Mouse (Mus musculus): ENCODE data around the gene Zswim4.

Zswim4 gene

DNA sequence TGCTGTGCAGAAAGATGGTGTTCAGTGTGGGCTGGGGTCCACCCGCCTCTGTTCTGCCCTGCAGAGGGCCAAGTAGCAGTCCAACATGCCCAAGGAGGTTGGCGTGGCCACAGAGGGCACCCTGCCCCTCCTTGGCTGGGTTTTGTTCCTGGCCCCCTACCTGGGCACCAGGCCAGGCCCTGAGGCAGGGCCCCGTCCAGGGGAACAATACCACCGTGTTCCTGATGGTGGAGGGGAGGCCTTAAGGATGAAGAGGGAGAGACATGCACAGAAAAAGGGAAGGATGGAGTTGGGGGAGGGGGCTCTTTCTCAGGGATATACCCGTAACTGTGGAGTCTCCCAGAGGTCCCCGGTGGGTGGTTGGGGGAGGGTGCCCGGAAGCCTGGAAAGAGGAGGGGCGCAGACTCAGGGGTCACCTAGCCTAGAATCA lies 36.7 kb downstream of the Zswim4 start:
- DNase-seq (ENCODE audit: low spot score), result no peak

DNA sequence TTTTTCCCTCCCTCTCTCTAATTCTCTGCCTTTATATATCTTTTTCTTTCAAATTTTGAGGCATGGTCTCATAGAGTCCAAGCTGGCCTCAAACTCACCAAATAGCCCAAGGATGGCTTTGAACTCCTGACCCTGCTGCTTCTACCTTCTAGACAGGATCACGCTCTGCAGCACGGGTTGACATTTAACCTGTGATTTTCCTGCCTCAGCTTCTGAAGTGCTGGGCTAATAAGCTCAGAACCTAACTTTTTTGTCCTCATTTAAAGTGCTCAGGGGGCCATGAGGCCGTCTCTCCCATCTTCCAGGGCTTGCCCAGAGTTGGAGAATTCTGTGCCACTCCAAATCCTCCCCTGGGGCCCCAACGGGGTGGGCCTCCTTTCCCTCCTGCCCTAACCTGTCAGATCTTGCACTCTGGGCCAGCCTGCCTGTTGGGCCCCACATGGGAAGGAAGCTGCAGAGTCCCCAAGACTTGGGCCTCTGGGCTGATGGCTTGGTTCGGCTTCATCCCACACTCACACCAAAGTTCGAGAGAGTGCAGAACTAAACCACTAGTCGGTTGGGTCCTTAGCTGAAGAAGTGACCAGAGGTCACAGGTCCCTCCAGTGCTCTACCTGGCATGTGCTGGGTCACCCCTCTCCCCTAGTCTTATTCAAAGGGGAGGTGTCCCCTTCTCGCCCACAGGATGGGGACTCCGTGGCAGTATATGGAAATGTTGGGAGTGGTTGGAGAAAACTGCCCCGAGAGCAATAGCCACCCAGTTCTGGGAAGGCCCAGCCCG lies 37.3 kb downstream of the Zswim4 start:
- DNase-seq (ENCODE audit: low spot score), result no peak

DNA sequence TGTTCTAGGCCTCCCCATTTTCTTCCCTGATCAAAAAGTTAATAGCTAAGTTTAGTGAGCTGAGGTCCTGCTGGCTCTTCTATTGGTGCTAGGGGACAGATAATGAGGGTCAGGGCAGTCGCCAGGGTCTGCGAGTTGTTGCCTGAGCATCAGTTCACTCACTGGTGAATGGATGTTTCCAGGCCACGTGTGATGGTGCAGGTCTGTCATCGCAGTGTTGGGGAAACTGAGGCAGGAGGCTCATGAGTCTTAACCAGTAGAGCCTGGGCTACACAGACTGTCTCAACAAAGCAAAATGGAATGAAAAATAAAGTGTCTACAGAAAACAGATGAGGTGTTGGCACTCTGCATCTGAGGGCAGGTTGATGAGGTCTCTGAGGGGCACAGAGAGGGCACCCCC lies 38.0 kb downstream of the Zswim4 start:
- no peak for DNase-seq (ENCODE audit: low spot score)

DNA sequence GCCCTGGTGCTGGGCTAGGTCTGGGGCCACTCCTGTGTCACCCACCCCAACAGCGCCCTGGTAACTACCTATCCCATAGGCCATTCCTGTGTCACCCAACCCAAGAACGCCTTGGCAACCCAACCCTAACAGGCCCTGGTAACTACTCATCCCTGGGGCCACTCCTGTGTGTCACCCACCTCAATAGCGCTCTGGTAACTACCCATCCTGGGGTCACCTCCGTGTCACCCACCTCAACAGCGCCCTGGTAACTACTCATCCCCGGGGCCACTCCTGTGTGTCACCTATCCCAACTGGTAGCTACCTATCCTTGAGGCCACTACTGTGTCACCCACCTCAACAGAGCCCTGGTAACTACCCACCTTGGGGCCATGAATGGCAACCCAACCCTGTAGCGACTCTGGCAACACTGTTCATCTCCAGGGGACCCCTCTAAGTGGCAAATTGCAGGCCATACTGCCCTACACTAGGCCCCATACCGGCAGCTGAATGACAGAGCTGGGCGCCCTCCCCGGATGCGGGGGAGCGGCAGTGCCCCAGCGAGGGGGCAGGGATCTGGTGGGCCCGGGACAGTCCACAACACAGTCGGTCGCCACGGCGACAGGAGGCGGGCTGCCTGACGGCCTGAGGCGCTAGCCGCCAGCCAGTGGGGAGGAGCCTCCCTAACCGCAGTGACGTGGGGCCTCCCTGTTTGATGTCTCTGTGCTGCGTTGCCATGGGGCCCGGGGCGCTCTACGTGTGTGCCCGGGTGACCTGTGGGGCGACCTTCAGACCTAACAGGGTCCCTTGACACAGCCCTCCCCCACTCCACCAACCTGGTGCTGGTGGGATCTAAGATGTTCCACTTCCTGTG lies 38.7 kb downstream of the Zswim4 start:
- DNase-seq (ENCODE audit: low spot score), result peak; percentile 85

DNA sequence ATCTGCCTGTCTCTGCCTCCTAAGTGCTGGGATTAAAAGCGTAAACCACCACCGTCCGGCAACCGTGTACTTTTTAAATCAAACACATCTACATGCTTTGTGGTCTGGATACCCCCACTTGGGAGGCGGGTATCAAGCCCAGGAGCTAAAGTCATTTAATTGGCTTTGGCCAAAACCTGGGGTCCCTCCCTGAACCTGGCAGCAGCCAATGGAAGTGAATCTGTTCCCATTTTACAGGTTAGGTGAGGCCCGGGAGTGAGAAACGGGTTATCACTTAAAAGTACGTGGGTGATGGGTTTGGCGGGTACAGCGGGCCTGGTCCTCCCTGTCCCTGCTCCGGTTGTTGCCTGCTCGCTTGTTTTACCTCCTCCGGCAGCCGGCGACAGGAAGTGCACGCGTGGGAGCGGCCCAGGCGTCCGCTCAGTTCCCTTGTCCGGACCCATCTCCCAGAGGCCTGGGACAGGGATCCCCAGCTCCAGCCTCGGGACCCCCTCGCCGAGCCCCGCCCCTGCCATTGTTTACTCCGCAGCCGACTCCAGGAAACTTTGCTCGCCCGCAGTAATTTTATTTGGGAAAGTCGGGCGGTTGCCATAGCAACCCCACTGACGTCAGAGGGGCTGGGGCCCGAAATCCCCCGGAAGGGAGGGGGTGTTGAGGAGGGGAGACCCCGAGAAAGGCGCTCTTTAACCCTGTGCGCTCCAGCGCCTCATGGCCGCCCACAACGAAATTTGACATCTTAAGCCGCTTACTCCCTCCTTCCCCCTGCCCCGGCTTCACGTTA lies 39.5 kb downstream of the Zswim4 start:
- DNase-seq (ENCODE audit: low spot score), result peak; percentile 89

DNA sequence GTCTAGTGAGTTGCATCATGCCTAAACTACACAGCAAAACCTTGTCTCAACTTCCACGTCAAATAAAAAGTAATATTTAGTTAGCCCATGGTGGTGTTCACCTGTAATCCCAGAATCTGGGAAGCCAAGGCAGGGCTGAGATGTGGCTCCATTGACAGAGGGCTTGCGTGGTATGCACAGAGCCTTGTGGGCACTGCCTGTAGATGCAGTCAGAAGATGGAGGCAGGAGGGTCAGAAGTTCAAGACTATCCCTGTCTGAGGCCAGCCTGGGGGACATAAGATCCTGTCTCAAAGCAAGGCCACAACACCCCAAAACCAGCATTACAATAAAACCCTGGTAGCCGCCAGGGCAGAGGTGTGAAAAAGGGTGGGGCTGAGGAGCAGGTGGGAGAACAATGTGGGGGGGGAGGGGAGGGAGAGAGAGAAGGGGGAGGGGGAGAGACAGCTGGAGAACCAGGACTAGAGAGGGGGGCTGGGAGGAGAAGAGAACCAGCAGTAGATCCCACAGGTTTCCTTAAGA lies 42.6 kb downstream of the Zswim4 start:
- no peak for DNase-seq (ENCODE audit: low spot score)

DNA sequence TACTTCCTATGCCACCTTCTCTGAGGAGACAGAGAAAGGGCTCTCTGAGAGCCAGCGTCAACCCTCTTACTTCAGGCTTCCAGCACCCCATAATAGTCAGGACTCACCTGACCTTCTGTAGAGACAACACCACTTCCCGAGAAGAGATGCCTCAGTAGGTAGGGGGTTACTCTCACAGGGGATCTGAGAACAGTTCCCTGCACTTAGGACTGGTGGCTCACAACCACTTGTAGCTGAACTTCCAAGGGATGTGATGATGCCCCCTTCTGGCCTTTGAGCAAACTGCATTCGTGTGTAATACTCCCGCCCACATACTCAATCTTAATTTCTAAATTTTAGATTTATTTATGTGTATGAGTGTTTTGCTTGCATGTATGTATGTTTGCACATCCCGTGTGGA lies 43.3 kb downstream of the Zswim4 start:
- no peak for DNase-seq (ENCODE audit: low spot score)

DNA sequence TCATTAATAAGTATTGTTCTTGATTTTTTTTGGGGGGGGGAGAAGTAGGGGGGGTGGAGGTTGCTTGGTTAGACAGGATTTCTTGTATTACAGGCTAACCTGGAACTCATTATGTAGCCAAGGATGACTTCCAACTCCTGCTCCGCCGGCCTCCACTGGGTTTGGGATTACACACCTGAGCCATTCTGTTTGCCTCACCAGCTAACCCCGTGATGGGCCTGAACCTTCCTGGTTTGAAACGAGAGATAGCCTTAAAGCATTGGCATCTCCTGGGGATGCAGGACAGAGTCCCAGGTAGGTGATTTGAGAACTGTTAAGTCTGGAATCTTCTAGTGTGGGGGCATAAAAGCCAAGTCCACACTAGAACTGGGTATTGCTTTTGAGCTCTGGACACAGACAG lies 43.7 kb downstream of the Zswim4 start:
- DNase-seq (ENCODE audit: low spot score), result no peak

DNA sequence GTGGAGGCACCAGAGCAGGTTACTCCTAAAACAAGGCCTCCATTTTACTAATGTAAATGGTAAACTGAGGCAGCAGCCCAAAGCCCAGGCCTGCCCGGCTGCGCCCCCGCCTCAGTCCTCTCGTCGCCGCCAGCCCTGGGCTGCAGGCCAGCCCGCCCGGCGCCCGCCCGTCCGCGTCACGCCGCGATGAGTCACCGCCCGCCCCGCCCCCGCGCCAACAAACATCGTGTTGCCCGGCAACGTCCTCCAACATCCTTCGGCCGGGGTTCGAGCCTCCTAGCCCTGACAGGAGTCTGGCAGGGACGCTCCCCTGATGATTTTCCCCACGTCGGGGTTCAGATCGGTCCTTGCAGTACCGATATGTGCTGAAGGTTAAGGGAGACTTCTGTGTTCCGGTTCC lies 44.3 kb downstream of the Zswim4 start:
- DNase-seq (ENCODE audit: low spot score), result peak; percentile 66

DNA sequence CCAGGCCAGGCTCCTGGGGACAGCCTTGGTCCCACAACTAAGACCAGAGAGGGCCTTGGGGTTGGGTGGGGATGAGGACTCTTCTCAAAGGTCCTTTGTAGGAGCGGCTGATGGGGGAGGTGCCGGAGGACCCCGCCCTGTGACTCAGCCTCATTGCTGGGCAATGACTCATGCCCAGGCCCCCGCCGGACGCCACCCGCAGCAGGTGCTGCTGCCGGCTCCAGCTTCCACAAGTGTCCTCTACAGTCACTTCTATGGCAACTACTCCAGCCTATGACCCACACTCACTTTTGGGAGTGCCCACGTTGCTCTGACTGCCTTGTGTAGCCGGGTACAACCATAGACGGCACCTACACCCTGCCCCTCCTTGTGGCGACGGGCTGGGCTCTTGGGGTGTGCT lies 44.8 kb downstream of the Zswim4 start:
- no peak for DNase-seq (ENCODE audit: low spot score)

DNA sequence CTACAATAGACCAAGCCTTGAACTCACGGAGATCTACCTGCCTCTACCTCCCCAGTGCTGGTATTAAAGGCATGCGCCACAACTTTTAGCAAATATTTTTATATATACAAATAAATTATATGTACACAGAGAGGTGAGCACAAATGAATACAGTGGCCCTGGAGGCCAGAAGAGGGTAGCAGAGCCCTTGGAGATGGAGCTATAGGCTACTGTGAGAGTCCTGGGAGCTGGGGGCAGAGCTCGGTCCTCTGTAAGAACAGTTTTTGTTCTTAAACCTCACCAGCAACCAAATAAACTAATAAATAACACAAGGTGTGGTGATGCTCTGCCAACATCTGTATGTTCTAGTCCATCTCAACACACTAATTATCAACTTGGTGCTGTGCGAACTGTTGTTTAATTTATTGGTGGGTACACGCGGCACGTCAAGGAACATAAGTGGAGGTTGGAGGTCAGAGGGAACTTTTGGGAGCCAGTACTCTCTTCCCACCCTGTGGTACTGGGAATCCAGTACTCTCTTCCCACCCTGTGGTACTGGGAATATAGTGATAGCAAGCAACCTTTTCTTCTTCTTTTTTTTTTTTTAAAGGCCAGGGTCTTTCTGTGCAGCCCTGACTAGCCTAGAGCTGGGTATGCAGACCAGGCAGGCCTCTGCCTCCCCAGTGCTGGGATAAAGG lies 46.5 kb downstream of the Zswim4 start:
- peak; percentile 60 for DNase-seq (ENCODE audit: low spot score)

DNA sequence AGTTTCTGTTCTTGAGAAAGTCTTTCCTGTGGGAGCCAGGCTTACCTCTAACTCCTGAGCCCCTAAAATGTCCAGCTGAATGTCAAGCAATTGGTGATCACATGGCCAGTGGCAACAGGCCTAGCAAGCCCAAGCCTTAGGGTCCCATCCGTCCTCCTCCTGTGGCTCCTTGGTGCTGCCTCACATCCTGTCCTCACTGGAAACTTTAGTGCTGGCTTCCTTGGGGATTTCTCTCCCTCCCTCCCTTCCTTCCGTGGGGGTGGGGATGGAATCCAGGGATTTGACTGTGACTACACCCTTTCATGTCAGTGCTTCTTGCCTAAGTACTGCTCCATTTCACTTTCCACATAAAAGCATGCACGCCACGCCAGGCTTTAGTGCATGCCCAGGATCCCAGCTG lies 47.3 kb downstream of the Zswim4 start:
- no peak for DNase-seq (ENCODE audit: low spot score)

DNA sequence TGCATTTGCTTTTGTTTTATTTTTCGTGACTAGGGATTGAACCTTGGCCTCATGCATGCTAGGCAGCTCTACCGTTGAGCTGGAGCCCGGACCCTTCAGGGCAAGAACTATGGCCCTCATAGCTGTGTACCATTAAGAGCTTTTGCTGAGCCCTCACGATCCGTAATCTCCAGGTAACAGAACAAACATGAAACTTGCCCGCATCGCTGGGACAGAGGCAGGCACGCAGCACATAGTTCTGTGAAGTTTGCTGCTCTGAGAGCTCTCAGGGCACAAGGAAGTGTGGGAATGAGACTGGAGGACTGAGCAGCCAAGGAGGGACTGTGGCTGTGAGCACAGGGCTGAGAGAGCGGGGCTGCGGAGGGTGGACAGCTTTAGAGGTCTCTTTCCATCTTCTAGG lies 48.2 kb downstream of the Zswim4 start:
- DNase-seq (ENCODE audit: low spot score), result no peak

DNA sequence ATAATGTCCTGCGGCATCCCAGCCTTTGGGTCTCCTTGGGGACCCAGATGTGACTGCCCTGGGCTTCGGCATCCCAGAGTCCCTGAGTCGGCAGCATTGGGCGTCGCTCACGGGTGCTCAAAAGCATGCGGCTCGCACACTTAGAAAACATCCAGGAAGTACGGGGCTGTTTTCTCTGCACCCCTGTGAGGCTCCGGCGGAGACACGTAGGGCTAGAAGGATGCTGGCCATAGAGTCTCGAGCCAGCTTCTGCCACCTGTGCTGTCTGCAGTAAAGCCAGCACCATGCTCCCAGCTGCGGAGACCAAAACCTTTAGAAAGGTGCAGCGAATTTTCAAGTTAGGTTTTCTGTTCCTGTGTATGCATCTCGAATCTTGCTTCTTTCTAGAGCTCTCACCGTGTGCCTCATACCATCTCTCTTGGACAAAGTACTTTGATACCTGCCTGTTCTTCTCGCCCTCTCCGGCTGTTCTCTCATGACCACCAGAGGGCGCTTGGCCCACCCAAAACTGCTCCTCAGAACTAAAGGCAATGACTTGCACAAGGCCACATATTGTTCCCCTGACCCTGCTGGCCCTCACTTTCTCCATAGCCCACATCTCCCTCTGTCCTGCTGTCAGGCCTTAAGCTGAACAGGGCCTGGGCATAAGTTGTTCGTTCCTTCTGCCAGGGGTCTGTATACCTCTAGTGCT lies 49.6 kb downstream of the Zswim4 start:
- DNase-seq (ENCODE audit: low spot score), result peak; percentile 80

DNA sequence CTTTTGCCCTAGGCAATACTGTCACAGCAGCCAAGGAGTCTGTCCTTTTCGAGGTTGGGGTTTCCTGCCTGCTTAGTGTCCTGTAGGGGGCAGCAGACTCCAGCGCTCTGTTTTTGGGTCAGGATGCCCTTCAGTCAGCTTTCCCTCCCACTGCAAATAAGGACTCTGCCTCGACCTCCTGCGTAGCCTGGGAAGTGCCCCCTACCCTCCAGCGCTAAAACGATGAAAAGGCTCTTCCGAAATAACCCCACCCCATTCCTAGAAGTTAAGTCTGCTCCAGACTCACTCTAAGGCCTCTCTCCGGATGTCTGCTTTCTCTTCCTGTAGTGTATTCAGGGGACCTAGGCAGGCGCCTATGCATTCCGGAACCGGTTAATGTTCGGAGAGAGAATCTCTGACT lies 50.3 kb downstream of the Zswim4 start:
- DNase-seq (ENCODE audit: low spot score), result peak; percentile 88

DNA sequence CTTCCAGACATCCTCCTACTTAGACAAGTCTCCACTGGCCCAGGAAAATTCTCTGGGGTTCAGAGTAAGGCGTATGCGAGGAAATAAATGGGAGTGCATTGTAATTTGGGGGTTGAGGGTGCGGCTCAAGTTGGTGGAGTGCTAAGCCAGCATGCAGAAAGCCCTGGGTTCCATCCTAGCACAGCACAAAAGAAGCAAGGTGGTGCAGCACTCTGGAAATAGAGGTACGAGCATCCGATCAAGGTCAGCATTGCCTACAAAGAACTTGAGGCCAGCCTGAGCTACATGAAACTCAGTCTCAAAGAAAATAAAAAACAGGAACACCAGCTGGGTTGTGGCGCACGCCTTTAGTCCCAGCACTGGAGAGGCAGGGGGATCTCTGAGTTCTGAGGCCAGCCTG lies 51.7 kb downstream of the Zswim4 start, which contains the start of gene Nanos3:
Gene Nanos3 (minus strand): TSS at position 101 of the 400 bp plus-strand sequence.
- DNase-seq (ENCODE audit: low spot score), result no peak

DNA sequence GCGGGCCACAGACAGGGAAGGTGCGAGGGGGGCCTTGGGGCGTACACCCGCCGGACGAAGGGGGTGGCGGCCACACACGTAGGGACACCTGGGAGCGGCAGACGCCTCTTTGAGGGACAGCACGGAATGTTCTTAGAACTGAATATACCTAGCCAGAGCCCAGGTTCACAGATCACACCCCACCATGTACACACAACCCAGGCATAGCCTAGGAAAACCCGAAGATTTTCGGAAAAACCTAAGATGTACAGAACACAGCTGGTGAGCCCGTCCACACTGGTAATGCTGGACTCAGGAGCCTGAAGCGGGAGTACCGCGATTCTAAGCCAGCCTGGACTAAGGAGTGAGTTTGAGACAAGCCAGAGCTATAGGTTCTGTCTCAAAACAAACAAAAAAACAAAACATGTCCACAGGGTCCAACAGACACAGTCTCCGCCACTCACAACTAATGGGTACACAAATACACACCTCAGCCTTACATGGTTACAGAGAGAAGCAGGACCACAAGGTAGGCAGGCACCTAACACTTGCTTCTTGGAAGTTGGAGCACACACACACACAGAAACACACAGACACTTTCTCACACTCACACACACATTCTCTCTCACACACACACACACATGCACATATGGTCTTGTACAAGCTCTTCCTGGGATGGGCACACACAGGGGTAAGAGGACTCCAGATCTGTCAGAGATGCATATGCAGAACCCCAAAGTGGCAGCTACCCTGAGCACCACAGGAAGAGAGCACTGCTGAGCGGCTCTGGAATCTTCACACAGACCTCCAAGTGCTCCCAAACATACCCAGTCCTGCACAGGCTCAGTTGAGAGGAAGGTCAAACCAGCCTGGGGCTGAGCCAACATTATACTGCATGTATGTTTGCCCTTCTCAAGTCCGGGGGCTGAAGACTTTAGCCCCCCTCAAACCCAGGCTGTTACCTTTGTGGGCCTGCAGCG lies 52.5 kb downstream of the Zswim4 start:
- no peak for DNase-seq (ENCODE audit: low spot score)

DNA sequence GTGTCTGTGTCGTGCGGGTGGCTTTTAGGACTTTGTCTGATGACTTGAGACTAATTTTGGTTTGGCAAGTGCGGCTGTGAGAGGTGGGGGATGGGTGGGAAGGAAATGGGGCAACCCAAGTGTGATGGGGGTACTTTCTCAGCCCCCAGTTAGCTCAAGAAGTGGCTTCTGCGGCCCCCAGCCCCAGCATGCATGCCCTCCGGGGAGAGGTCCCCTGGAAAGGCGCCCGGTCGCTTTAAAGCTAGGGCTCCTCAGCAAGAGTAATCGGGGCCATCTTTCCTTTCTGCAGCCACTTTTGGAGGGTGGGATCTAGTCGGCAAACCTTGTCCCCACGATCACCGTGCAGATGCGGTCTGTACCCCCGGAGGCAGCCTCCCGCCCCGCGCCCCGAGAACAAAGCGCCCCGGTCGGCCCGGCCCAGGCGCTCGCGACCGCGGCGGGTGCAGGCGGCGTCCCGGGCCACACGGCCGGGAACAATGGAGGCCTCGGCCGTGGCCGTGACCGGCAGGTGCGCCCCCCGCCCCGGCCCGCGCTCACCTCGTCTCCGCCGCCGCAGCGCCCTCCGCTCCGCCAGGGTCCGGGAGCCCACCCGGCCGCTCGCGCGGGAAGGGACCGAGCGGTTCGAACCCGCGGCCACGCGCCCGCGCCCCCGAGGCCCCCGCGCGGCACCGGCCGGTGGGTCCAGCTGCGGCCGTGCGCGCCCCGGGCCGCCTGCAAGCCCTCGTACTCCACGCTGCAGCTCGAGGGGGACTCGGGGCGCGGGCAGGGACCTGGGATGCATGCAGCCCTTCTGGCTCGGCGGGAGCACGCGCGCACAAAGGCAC lies 53.4 kb downstream of the Zswim4 start:
- peak; percentile 63 for DNase-seq (ENCODE audit: low spot score)

DNA sequence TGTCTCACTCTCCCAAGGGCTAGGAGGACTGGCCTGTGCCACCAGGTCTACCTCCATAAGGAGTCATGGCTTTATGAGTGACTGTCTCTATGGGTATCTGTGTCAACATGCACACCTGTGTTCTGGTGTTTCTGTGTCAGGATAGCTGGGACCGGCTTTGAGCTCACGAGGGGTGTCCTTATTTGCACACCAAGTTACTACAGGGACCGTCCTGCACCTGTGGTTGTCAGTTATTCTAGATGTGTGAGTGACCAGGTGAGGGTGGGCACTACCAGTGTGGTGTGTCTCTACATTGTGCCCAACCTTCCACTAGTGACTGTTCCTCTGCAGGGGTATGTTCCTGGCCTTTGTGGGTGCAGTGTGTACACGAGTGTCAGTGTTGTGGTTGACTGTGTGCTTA lies 54.0 kb downstream of the Zswim4 start:
- DNase-seq (ENCODE audit: low spot score), result no peak

All from retina, embryonic 14.5 days (tissue).